Mouse (Mus musculus): ENCODE data around the gene Stx4a.

Stx4a gene

DNA sequence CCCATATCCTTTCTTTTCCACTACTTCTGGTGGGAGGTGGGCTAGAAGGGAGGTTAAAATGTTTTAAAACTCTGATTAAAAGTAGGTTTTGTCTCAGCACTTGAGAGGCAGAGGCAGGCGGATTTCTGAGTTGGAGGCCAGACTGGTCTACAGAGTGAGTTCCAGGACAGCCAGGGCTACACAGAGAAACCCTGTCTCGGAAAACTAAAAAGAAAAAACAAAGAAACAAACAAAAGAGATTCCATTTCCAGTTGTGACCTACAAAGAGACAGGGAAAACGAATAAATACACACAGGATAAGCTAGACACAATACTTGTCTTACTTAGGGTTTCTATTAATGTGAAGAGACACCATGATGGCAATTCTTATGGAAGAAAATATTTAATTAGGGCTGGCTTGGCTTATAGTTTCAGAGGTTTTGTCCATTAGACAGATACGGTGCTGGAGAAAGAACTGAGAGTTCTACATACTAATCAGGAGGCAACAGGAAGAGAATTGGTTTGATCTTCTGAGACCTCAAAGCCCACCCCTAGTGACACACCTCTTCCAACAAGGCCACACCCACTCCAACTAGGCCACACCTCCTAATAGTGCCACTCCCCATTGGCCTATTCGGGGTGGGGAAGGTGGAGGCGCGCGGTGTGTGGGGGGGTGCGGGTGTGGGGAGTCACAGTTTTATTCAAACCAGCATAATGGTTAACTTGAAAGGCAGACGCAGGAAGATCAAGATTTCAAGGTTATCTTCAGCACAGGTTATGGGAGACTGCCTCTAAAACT lies 74.3 kb downstream of the Stx4a start:
- no peak for ATAC-seq (ENCODE audit: low TSS enrichment)
